Mouse (Mus musculus): ENCODE data around the gene Scd2. TPM values are rescaled to one million over a fixed set of nuclear protein-coding genes. Genes with fewer than 3 reads are reported as not detected.
A peak's percentile ranks its signal among the peaks of the same experiment; 100 is the strongest.
"Not testable (repeated sequence)": the region's sequence is repeated elsewhere in the genome, so short reads cannot be mapped to it uniquely, and the experiment has no call there.

The Scd2 gene
- polyA plus RNA-seq, 1 experiment from 2014 or later: 220 TPM

GRCm38 (mm10) chr19:44281825-44282447 is 11.5 kb upstream of the Scd2 start:
- H3K9me3 ChIP-seq (replicated peaks; ENCODE audit: control insufficient read depth, low read length); H3K36me3 ChIP-seq (ENCODE audit: control insufficient read depth, insufficient read depth, low read length); H3K27me3 ChIP-seq (replicated peaks; ENCODE audit: control insufficient read depth, insufficient read depth, low read length); H3K4me3 ChIP-seq (ENCODE audit: low read depth, low read length); H3K4me2 ChIP-seq (ENCODE audit: low read length); ATAC-seq; DNase-seq (ENCODE audit: low spot score); H3K9ac ChIP-seq (ENCODE audit: low read length): not testable (repeated sequence)
- Histone ChIP-seq H3K27ac (ENCODE audit: low read depth, low read length) (peak overlapping the region; percentile 77; the same call in 1 of the 2 replicates), H3K4me1 (ENCODE audit: control insufficient read depth, insufficient read depth, low read length) (peaks cover 30% of the 10 kb centered on the region)
- 70% methylated on average over 1 of the region's 1 CpGs for WGBS

DNA sequence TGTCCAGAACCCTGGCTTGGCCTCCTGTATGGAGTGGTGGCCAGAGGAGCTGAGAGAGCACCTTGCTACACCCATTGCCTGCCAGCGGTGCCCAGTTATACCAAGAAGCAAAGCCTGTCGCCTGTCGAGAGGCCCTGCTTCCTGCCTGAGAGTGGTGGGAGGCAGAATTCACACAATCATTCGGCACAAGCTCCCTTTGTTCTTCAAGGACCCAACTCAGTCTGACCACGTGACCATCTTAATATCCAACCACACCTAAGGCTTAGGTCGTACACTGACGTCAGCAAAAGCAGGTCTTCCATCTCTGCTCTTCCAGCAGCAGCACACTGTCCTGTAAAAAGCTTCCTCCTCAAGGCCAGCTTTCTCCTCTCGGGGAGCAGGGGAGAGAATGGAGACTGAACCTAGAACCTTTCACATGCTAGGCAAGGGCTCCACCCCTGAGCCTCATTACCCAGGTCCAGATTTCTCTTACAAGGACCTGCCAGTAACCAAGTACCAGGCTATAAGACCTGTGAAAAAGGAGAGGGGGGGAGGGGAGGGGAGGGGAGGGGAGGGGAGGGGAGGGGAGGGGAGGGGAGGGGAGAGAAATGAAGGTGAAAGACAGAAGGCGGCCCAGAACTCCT is 10.8 kb upstream of the Scd2 start:
- peak; percentile 44 for DNase-seq (ENCODE audit: low spot score)
- Histone ChIP-seq H3K4me2 (ENCODE audit: low read length) (no peak overlapping the region), H3K36me3 (ENCODE audit: control insufficient read depth, insufficient read depth, low read length) (no peaks in the 10 kb centered on the region), H3K4me1 (ENCODE audit: control insufficient read depth, insufficient read depth, low read length) (peaks cover 30% of the 10 kb centered on the region), H3K9me3 (replicated peaks; ENCODE audit: control insufficient read depth, low read length) (no peaks in the 10 kb centered on the region), H3K27me3 (replicated peaks; ENCODE audit: control insufficient read depth, insufficient read depth, low read length) (no peaks in the 10 kb centered on the region), H3K4me3 (ENCODE audit: low read depth, low read length) (no peak overlapping the region), H3K9ac (ENCODE audit: low read length) (no peak overlapping the region), H3K27ac (ENCODE audit: low read depth, low read length) (peak overlapping the region; percentile 95)
- ATAC-seq: no peak
- 22% methylated on average over 9 of the region's 9 CpGs for WGBS

- 14% methylated on average over 15 of the region's 15 CpGs for WGBS
- Histone ChIP-seq H3K9ac (ENCODE audit: low read length) (peak overlapping the region; percentile 49; the same call in 1 of the 2 replicates), H3K27ac (ENCODE audit: low read depth, low read length) (peak overlapping the region; percentile 95), H3K27me3 (replicated peaks; ENCODE audit: control insufficient read depth, insufficient read depth, low read length) (no peaks in the 10 kb centered on the region), H3K36me3 (ENCODE audit: control insufficient read depth, insufficient read depth, low read length) (no peaks in the 10 kb centered on the region), H3K4me1 (ENCODE audit: control insufficient read depth, insufficient read depth, low read length) (peaks cover 30% of the 10 kb centered on the region), H3K4me3 (ENCODE audit: low read depth, low read length) (peak overlapping the region; percentile 42), H3K9me3 (replicated peaks; ENCODE audit: control insufficient read depth, low read length) (no peaks in the 10 kb centered on the region), H3K4me2 (ENCODE audit: low read length) (peak overlapping the region; percentile 86)
- ATAC-seq (0 out of 2 replicates have a peak, but pooled peaks have one; percentile 0), DNase-seq (ENCODE audit: low spot score) (peak; percentile 51)
These were observed 10.1 kb upstream of the Scd2 start for GRCm38 (mm10) chr19:44283157-44284024.

DNA sequence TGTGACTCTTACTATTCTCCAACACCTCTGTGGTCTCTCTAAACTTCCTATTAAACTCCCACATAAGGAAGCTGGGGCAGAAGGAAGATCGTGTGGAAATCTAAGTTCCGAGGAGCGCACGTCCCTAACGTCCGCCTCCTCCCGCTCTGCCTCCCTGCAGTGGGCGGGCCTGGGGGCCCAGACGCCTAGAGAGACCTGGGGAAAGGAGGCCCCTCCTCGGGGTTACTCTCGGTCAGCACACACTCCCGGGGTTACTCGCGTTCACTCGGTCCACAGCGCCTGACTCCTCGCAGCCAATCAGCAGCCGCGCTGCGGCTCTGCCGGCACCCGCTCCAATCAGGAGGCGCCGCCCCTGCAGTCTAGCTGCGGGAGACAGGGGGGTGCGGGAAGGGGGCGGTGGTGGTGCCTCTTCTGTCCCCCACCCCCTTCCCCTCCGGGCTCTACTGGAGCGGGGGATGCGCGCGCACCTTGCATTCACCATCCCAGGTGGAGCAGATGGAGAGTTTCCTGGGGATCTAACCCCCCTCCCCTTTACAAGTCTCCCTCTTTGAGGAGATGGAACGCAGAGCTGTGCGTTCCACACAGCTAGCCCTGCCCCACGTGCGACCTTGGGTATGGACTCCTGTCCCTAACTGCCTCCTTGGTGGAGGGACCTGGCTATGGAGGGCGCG is 9.3 kb upstream of the Scd2 start:
- peak overlapping the region; percentile 42 for H3K4me3 ChIP-seq (ENCODE audit: low read depth, low read length)

GRCm38 (mm10) chr19:44284723-44285122 is 8.8 kb upstream of the Scd2 start:
- Histone ChIP-seq H3K27me3 (replicated peaks; ENCODE audit: control insufficient read depth, insufficient read depth, low read length) (no peaks in the 10 kb centered on the region), H3K36me3 (ENCODE audit: control insufficient read depth, insufficient read depth, low read length) (no peaks in the 10 kb centered on the region), H3K4me2 (ENCODE audit: low read length) (peak overlapping the region; percentile 86), H3K9ac (ENCODE audit: low read length) (peak overlapping the region; percentile 66), H3K9me3 (replicated peaks; ENCODE audit: control insufficient read depth, low read length) (no peaks in the 10 kb centered on the region), H3K4me1 (ENCODE audit: control insufficient read depth, insufficient read depth, low read length) (peaks cover 30% of the 10 kb centered on the region), H3K4me3 (ENCODE audit: low read depth, low read length) (peak overlapping the region; percentile 42), H3K27ac (ENCODE audit: low read depth, low read length) (peak overlapping the region; percentile 95)
- WGBS: 2% methylated on average over 11 of the region's 11 CpGs
- DNase-seq (ENCODE audit: low spot score) (no peak), ATAC-seq (peak; percentile 28; the same call in 1 of the 2 replicates)

More for the DNA sequence above, 9.3 kb upstream of the Scd2 start:
- Histone ChIP-seq H3K27me3 (replicated peaks; ENCODE audit: control insufficient read depth, insufficient read depth, low read length) (no peaks in the 10 kb centered on the region), H3K9ac (ENCODE audit: low read length) (peak overlapping the region; percentile 66), H3K36me3 (ENCODE audit: control insufficient read depth, insufficient read depth, low read length) (no peaks in the 10 kb centered on the region), H3K4me1 (ENCODE audit: control insufficient read depth, insufficient read depth, low read length) (peaks cover 30% of the 10 kb centered on the region), H3K27ac (ENCODE audit: low read depth, low read length) (peak overlapping the region; percentile 95), H3K9me3 (replicated peaks; ENCODE audit: control insufficient read depth, low read length) (no peaks in the 10 kb centered on the region), H3K4me2 (ENCODE audit: low read length) (peak overlapping the region; percentile 86)
- under 1% methylated on average over 37 of the region's 38 CpGs for WGBS
- peak; percentile 99 for ATAC-seq
- DNase-seq (ENCODE audit: low spot score): peak; percentile 98

- Histone ChIP-seq H3K9me3 (replicated peaks; ENCODE audit: control insufficient read depth, low read length) (no peaks in the 10 kb centered on the region), H3K36me3 (ENCODE audit: control insufficient read depth, insufficient read depth, low read length) (no peaks in the 10 kb centered on the region), H3K9ac (ENCODE audit: low read length) (no peak overlapping the region), H3K27ac (ENCODE audit: low read depth, low read length) (no peak overlapping the region), H3K4me3 (ENCODE audit: low read depth, low read length) (no peak overlapping the region), H3K27me3 (replicated peaks; ENCODE audit: control insufficient read depth, insufficient read depth, low read length) (no peaks in the 10 kb centered on the region), H3K4me1 (ENCODE audit: control insufficient read depth, insufficient read depth, low read length) (peaks cover 29% of the 10 kb centered on the region), H3K4me2 (ENCODE audit: low read length) (no peak overlapping the region)
- DNase-seq (ENCODE audit: low spot score) (no peak), ATAC-seq (no peak)
- WGBS: 88% methylated on average over 8 of the region's 8 CpGs
These were observed 7.9 kb upstream of the Scd2 start for GRCm38 (mm10) chr19:44285554-44285953.

DNA sequence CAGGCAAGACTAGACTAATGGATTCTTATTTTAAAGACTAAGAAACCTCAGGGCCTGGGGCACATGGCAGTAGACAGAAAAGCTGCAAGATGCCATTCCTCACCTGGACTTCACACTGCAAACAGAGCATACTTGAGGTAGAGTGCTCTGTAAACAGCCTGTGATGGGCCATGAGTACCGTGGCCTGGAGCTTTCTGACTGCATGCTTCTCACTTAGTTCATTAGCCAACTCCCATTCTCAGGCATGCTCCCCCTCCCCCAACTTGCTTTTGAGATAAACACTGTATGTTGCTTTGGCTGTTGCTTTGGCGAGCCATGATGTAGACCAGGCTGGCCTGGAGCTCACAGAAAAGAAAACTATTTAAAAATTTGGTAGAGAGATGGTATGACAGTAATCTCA is 7.4 kb upstream of the Scd2 start:
- no peak for DNase-seq (ENCODE audit: low spot score)
- H3K36me3 ChIP-seq (ENCODE audit: control insufficient read depth, insufficient read depth, low read length): no peaks in the 10 kb centered on the region
- no peak overlapping the region for H3K4me2 ChIP-seq (ENCODE audit: low read length)
- H3K9ac ChIP-seq (ENCODE audit: low read length): no peak overlapping the region
- H3K9me3 ChIP-seq (replicated peaks; ENCODE audit: control insufficient read depth, low read length): no peaks in the 10 kb centered on the region
- no peak for ATAC-seq
- H3K4me1 ChIP-seq (ENCODE audit: control insufficient read depth, insufficient read depth, low read length): peaks cover 23% of the 10 kb centered on the region
- 52% methylated on average over 2 of the region's 2 CpGs for WGBS
- no peak overlapping the region for H3K27ac ChIP-seq (ENCODE audit: low read depth, low read length)
- H3K27me3 ChIP-seq (replicated peaks; ENCODE audit: control insufficient read depth, insufficient read depth, low read length): no peaks in the 10 kb centered on the region
- H3K4me3 ChIP-seq (ENCODE audit: low read depth, low read length): no peak overlapping the region

DNA sequence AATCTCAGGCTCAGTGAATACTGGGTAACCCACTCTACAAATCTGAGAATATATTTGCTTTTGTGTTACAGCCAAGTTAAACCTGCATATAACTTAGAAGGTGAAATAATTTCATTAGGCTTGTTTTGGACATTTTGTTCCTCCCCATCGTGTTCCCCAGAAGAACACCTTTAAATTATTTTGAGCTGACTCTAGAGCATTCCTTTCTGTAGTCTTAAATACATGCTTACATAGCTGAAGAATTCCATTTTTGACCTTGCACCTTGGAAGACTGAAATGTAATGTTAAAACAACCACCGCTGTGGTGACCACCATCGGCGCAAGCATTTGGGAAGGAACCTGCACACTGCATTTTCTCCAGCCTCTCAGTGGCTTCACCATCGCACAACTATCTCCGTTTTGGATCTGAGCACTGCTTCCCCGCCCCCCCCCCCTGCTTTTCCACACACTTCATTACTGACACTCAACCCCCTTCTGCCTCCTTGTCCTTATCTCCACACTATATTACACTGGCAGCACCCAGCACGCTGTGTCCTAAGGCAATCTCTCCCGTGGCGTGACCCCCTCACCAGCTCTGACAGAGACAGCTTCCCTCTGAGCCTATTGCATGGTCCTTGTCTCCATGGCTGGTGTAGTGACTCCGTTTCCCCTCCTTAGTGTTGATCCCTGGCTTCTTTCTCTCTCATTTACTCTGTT is 5.9 kb upstream of the Scd2 start:
- no peak overlapping the region for H3K9ac ChIP-seq (ENCODE audit: low read length)
- 89% methylated on average over 11 of the region's 11 CpGs for WGBS
- no peaks in the 10 kb centered on the region for H3K36me3 ChIP-seq (ENCODE audit: control insufficient read depth, insufficient read depth, low read length)
- no peak for DNase-seq (ENCODE audit: low spot score)
- no peak for ATAC-seq
- H3K4me3 ChIP-seq (ENCODE audit: low read depth, low read length): no peak overlapping the region
- peaks cover 25% of the 10 kb centered on the region for H3K4me1 ChIP-seq (ENCODE audit: control insufficient read depth, insufficient read depth, low read length)
- no peaks in the 10 kb centered on the region for H3K27me3 ChIP-seq (replicated peaks; ENCODE audit: control insufficient read depth, insufficient read depth, low read length)
- no peaks in the 10 kb centered on the region for H3K9me3 ChIP-seq (replicated peaks; ENCODE audit: control insufficient read depth, low read length)
- H3K4me2 ChIP-seq (ENCODE audit: low read length): no peak overlapping the region
- no peak overlapping the region for H3K27ac ChIP-seq (ENCODE audit: low read depth, low read length)
